Mouse (Mus musculus) CH12.LX (cell line): ENCODE measurements at regions not wholly inside any gene's neighbourhood (a gene's known extent, or its start where the extent isn't known, plus 50 kb on each side); places are given as distances from the start of the nearest gene placed in this dataset.

Experiments
- CTCF ChIP-seq, 2 experiments: IDR thresholded peaks in 1 of 2; conservative IDR thresholded peaks in 1 of 2; 2 replicates each; pipeline ENCODE4 v1.5.1; 2011 to 2012; ENCODE audit warnings: low read depth in 2 of 2, low read length in 2 of 2, improper control_type of control experiment in 1 of 2, inconsistent platforms in 1 of 2, mild to moderate bottlenecking in 1 of 2, moderate library complexity in 1 of 2
- E2F4 ChIP-seq: IDR thresholded peaks from 2 replicates; pipeline ENCODE4 v1.6.1; 2011; ENCODE audit warnings: low read depth, low read length, improper control_type of control experiment; ENCODE audit not compliant: insufficient replicate concordance
- EP300 ChIP-seq: IDR thresholded peaks from 2 replicates; pipeline ENCODE4 v1.6.1; 2011; ENCODE audit warnings: low read length, improper control_type of control experiment
- ETS1 ChIP-seq: conservative IDR thresholded peaks from 2 replicates; pipeline ENCODE4 v1.6.1; 2012; ENCODE audit warnings: low read depth, mild to moderate bottlenecking, inconsistent platforms, low read length, improper control_type of control experiment, moderate library complexity
- HCFC1 ChIP-seq: IDR thresholded peaks from 2 replicates; pipeline ENCODE4 v1.6.1; 2012; ENCODE audit warnings: low read depth, mild to moderate bottlenecking, inconsistent platforms, low read length, improper control_type of control experiment
- MAX ChIP-seq: IDR thresholded peaks from 2 replicates; pipeline ENCODE4 v1.6.1; 2011; ENCODE audit warnings: low read length, improper control_type of control experiment
- POLR2A ChIP-seq: IDR thresholded peaks from 2 replicates; pipeline ENCODE4 v1.6.1; 2011; ENCODE audit warnings: low read depth, mild to moderate bottlenecking, improper control_type of control experiment, low read length
- POLR2AphosphoS2 ChIP-seq: IDR thresholded peaks from 2 replicates; pipeline ENCODE4 v1.6.1; 2011; ENCODE audit warnings: low read depth, low read length, improper control_type of control experiment
- USF2 ChIP-seq: conservative IDR thresholded peaks from 2 replicates; pipeline ENCODE4 v1.6.1; 2011; ENCODE audit warnings: low read depth, low read length, improper control_type of control experiment
- ZC3H11A ChIP-seq: IDR thresholded peaks from 2 replicates; pipeline ENCODE4 v1.6.1; 2012; ENCODE audit warnings: low read depth, mild to moderate bottlenecking, inconsistent platforms, low read length, improper control_type of control experiment

DNA sequence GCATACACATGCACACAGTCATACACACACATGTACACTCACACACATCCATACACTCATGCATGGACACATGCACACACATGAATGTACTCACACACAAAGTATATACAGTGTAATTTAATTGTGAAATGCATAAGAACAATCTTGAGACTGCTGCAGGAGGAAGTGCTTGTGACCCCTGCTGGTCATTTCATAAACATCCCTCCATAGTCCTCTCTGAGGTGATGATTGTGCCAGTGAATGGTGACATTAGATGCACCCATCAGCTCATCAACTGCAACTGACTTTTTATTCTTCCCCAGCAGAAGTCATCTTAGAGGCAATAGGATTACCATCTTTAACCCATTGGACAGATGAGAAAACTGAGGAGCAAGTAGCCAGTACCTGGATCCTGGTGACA, 597.2 kb downstream of the Vrk1 start:
- TF ChIP-seq EP300: no peak
- TF ChIP-seq CTCF (conservative IDR thresholded peaks at IDR 0.05 in 1 of 2, IDR thresholded peaks at IDR 0.05 in 1 of 2; ENCODE audit: low read depth in 2 of 2, low read length in 2 of 2): no peak
- TF ChIP-seq E2F4: no peak
- no peak for TF ChIP-seq POLR2A
- TF ChIP-seq POLR2AphosphoS2: no peak
- no peak for TF ChIP-seq ETS1
- TF ChIP-seq ZC3H11A: no peak
- TF ChIP-seq HCFC1: no peak
- no peak for TF ChIP-seq USF2
- no peak for TF ChIP-seq MAX
